Mouse (Mus musculus) bone marrow macrophage, adult 2 months (primary cell): ENCODE results near the gene Esm1. TPM values are rescaled to one million over a fixed set of nuclear protein-coding genes. Genes with fewer than 3 reads are reported as not detected.

Source experiments
- H3K27ac ChIP-seq: 2 replicates; pipeline ENCODE4 v1.5.1; 2012; ENCODE audit warnings: low read depth, low read length; ENCODE audit not compliant: insufficient read depth
- H3K4me1 ChIP-seq: 2 replicates; pipeline ENCODE4 v1.6.1; 2012; ENCODE audit warnings: low read length; ENCODE audit not compliant: control insufficient read depth, insufficient read depth
- H3K4me3 ChIP-seq: 2 replicates; pipeline ENCODE4 v1.5.1; 2012; ENCODE audit warnings: mild to moderate bottlenecking, low read length, moderate library complexity; ENCODE audit not compliant: insufficient read depth
- CTCF ChIP-seq: IDR thresholded peaks from 2 replicates; pipeline ENCODE4 v1.5.1; 2012; ENCODE audit warnings: low read depth, mild to moderate bottlenecking, low read length, moderate library complexity
- POLR2A ChIP-seq: IDR thresholded peaks from 2 replicates; pipeline ENCODE4 v1.6.1; 2012; ENCODE audit warnings: mild to moderate bottlenecking, low read depth, low read length, borderline replicate concordance
- polyA plus RNA-seq: library from polyadenylated mRNA; stranded (reverse); fragments of >200 nt; gene quantifications from 2 replicates; pipeline ENCODE4 v1.2.4, GENCODE M21; 2012; ENCODE audit not compliant: missing spikeins, insufficient read depth, insufficient read length

Gene Esm1
- polyA plus RNA-seq, result not detected in 2 replicates

DNA sequence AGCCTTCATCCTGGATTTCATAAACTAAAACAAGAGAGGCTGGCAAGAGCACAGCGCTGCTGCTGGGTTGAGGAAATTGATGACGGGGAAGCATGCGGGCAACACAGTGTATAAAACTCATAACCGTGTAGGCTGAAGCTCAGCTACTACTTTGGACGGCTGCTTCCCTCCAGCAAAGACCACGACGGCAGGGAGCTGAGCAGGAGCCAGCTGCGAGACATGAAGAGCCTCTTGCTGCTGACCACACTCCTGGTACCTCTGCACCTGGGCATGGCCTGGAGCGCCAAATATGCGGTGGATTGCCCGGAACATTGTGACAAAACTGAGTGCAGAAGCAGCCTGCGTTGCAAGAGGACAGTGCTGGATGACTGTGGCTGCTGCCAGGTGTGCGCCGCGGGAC is at the start of gene Esm1:
Esm1 (plus strand) TSS at position 36 of the 400 bp plus-strand sequence.
- TF ChIP-seq CTCF (no peak), POLR2A (no peak)
- H3K4me1 ChIP-seq, result no peaks in the 10 kb centered on the region
- H3K4me3 ChIP-seq, result no peak within 1 kb of the TSS
- H3K27ac ChIP-seq, result no peak within 1 kb of the TSS

DNA sequence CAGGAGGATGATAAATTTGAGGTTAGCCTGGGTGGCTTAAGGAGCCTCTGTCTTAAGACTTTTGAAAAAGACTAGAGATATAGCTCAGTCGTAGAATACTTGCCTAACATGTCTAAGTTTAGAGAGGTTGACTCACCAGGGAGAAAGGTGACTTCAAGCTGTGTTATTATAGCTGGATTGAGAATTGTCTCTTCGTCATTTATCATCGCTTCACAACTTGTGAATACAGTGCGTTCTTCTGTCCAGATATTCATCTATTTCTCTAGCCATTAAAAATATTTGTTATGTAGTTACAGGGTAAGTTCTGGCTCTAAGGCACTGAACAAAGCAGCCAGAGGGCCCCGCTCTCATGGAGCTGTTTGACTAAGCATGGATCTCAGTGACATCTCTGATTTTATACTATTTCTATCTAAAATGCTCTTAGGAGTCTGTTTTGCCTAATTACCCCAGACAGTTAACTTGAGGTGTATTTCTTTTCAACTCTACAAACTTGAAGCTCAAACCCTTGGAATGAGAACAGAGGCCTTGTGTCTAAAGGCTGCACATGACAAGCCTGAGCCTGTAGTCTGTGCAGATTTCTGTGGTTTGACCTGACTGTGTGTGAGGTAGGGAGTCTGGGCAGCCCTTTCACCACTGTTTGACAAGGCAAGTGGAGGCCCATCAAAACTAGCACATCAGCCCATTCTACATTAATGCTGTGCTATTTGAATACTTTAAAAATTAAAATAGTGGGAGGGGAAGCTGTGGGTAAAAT is 45.0 kb upstream of the Esm1 start:
- no peak for TF ChIP-seq POLR2A
- no peak for TF ChIP-seq CTCF
- H3K4me3 ChIP-seq, result no peak overlapping the region
- H3K27ac ChIP-seq, result no peak overlapping the region
- H3K4me1 ChIP-seq, result no peaks in the 10 kb centered on the region

DNA sequence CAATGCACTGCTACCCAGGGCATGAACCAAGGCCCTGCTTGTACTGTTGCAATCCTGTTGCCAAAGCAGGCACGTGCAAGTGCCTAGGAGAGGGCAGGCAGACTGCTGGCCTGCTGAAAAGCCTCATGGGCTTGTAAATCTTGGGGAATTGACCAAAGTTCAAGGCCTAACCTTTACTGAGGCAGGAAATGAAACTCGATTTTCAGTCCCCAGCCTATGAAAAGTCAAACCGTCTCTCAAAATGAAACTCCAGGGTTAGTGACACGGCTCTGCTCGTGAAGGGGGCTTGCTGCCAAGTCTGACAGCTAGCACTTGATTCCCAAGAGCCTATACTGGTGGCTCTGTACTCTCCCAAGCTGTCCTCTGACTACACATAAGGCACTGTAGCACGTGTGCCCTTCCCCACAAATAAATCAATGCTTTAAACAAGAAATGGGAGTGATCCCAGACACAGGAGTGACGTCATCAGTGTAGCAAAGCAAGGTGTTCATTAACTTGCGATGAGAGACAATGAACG is 41.4 kb upstream of the Esm1 start:
- TF ChIP-seq CTCF (no peak), POLR2A (no peak)
- H3K4me1 ChIP-seq, result no peaks in the 10 kb centered on the region
- no peak overlapping the region for H3K27ac ChIP-seq
- no peak overlapping the region for H3K4me3 ChIP-seq

DNA sequence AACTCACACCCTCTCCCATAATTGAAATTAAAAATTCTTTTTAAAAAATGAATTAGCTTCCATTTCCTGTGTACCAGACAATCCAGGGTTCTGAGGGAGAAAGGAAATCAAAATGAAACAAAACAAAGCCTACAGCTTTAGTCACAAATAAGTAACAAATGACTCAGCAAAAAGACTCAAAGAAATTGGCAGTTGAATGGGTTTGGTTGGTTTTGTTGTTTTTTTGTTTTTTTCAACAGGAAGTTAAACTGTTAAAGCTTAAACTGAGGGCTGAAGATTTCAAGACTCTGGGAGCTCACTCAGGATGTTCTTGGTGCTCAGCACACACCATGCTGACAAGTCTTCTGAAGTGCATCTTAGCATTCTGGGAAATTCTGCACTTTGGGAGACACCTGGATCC is 39.2 kb upstream of the Esm1 start:
- Histone ChIP-seq H3K4me3 (no peak overlapping the region), H3K27ac (no peak overlapping the region), H3K4me1 (no peaks in the 10 kb centered on the region)
- TF ChIP-seq POLR2A (no peak), CTCF (no peak)

DNA sequence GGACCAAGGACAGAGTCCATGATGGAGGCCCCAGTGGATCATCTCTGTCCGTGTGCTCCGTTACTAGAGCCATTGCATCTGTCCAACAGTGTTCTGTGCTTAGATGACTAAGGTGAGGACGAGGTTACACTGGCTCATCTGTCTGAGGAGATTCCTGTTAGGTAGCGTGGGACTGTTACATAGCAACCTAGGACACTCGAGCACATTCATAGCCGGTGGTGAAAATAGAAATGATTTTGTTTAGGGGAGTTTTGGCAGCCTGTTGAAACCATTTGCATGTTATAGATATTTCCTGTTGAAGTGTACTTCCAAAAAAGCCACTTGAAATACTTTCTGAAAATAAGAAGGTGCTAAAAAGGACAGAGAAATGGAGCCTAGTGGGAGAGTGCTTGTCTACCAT is 35.3 kb upstream of the Esm1 start:
- Histone ChIP-seq H3K27ac (no peak overlapping the region), H3K4me1 (no peaks in the 10 kb centered on the region), H3K4me3 (no peak overlapping the region)
- TF ChIP-seq POLR2A, result no peak
- TF ChIP-seq CTCF, result no peak

DNA sequence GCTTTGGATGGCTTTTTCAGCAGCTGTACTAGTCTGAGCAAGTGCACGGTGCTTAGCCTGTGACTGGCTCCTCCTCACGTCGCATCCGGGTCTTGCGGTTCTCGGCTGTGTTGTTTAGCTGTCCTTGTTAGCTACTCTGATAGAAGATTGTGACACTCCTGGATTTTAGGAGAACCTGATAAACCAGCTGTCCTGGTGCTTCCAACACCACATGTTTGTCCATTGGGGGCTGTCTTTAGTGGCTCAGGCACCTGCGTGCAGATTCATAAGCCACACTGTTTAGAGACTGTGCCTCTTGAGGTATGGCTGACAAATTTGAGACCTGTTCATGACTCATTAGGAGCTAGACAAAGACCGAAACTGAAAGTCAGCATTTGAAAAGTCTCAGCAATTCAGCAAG is 26.1 kb upstream of the Esm1 start:
- H3K27ac ChIP-seq, result no peak overlapping the region
- no peak overlapping the region for H3K4me3 ChIP-seq
- TF ChIP-seq CTCF, result no peak
- TF ChIP-seq POLR2A, result no peak
- no peaks in the 10 kb centered on the region for H3K4me1 ChIP-seq

DNA sequence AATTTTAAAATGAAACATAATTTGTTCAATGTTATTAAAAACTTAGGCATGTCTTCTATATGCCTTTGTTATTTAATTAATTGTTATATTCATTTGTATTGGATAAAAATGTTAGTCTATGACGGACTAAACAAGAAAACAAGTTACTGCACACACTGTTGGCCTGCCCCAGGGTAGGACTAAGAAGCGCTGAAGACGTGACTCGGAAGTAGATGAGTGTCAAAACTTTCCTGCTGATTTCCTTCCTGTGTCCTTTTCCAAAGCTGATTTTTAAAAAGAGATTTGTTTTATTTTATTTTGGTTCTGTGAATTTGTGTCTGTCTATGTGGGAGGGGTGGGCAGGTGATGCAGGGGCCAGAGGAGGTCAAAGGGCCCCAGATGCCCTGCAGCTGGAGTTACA is 25.7 kb upstream of the Esm1 start:
- H3K4me1 ChIP-seq, result no peaks in the 10 kb centered on the region
- TF ChIP-seq CTCF (no peak), POLR2A (no peak)

DNA sequence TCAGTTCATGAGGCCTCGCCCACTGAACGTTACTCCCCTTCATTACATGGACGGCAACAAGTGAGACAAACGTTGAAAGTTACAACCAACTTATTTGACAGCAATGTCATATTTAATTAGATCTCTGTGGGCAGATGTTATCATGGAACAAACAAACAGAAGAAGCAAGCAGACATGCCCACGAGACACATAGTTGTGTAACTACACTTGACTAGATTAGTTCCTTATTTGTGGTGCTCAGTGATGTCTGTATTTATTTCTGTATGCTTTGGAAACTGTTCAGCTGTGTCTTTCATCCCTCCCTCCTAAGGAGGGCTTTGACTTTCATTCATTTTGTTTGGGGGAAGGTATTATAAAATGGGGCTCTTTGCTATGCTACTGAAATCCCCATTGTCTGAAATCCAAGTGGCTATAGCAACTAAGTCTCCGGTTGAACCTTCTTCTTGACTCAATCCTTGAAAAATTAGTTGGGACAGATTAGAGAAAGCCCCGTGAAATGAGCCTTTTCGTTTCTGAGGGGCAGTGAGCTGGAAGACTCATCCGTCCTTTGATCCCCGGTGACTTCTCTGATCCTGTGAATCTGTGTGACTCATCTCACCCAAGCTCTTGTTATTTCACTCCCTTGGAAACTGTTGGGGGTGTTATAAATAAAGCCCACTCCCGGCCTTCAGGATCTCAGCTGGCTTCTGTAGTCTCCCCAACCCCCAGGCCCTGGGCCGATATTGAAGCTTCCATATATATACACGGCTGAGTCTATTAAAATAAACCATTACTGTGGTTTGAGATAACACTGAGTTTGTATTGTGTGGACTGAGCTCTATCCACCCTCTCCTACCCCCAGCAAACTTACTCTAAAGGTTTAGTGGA is 12.4 kb upstream of the Esm1 start:
- Histone ChIP-seq H3K4me1 (no peaks in the 10 kb centered on the region), H3K27ac (no peak overlapping the region), H3K4me3 (no peak overlapping the region)
- TF ChIP-seq CTCF, result no peak
- TF ChIP-seq POLR2A, result no peak

More for the DNA sequence above, 25.7 kb upstream of the Esm1 start:
- Histone ChIP-seq H3K27ac (no peak overlapping the region), H3K4me3 (no peak overlapping the region)

DNA sequence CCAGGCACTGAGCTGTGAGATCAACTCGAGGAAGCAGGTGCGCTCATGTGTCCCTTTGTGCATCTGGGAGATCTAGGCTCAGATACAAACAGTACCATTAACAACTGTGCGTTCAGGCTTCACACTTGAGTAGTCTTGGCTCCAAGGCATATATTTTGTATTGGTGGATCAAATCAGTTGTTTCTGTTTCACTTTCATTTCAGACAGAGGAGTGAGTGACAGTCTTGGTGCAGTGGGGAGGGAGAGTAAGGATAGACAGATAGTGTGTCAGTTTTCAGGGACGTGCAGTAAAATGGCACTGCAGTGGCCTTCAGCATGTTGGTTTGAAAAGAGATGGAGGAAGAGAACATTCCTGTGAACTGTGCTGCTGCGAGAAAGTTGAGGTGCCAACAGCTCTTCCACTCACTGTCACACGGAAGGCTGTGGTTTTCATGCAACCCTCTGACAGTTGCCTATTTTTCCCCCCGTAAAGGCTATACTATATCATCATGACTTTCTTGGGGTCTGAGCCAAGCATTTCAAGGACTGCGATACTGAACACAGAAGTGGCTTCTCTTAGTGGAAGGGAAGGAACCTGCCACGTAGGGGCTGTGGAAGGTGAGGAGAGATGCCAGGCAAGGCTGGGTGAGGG is 11.5 kb upstream of the Esm1 start:
- Histone ChIP-seq H3K27ac (no peak overlapping the region), H3K4me3 (no peak overlapping the region), H3K4me1 (no peaks in the 10 kb centered on the region)
- TF ChIP-seq CTCF (no peak), POLR2A (no peak)

DNA sequence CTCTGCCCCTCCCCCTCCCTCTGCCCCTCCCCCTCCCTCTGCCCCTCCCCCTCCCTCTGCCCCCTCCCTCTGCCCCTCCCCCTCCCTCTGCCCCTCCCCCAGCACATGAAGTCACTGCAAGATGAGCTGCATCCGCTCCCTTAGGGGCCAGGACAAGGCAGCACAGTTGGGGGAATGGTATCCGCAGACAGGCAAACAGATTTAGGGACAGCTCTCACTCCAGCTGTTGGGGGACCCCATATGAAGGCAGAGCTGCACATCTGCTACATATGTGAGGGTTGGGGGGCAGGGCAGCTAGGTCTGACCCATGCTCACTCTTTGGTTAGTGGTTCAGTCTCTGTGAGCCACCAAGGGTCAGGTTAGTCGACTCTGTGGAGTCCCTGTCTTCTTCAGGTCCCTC is 10.1 kb upstream of the Esm1 start:
- Histone ChIP-seq H3K4me1 (no peaks in the 10 kb centered on the region), H3K27ac (no peak overlapping the region), H3K4me3 (no peak overlapping the region)
- no peak for TF ChIP-seq POLR2A
- no peak for TF ChIP-seq CTCF
